25 mouse cellular contexts compared by ENCODE assay signal in genomic region chr9:78359750-78360483, GRCm38 (mm10). TPM values are rescaled to one million over a fixed set of nuclear protein-coding genes. Genes with fewer than 3 reads are reported as not detected.
"Had no signal": no experiment of that assay in that cellular context is flagged by ENCODE, and none has a peak within 500 bp of the region (broad histone marks: within the 10 kb centered on the region; RNA-seq: fewer than 3 reads in every experiment).

No protein-coding gene starts in this region.

- H3K4me1 ChIP-seq: midbrain, embryonic 12.5 days; neural tube, embryonic 13.5 days; neural tube, embryonic 15.5 days; stomach, embryonic 15.5 days had no signal

- ATAC-seq: liver, postnatal 0 days; lung, postnatal 0 days; midbrain, embryonic 16.5 days had no signal

- H3K9me3 ChIP-seq: lung, embryonic 15.5 days; megakaryocyte, embryonic 14.5 days; midbrain, embryonic 12.5 days; neural tube, embryonic 13.5 days; neural tube, embryonic 15.5 days; stomach, embryonic 15.5 days had no signal

- H3K27me3 ChIP-seq: lung, embryonic 15.5 days; midbrain, embryonic 12.5 days; neural tube, embryonic 13.5 days; neural tube, embryonic 15.5 days; stomach, embryonic 15.5 days had no signal

- DNase-seq: liver, postnatal 0 days; lung, adult 2 months; lung, postnatal 14 days; lung, postnatal 36 days; midbrain, embryonic 14.5 days; right cerebral cortex, postnatal 14 days; thymus, adult 2 months; thymus, postnatal 25 days; thymus, postnatal 4 days had no signal

- H3K4me3 ChIP-seq: lung, embryonic 15.5 days; megakaryocyte, embryonic 14.5 days; midbrain, embryonic 12.5 days; myocyte; neural tube, embryonic 13.5 days; neural tube, embryonic 15.5 days; stomach, embryonic 15.5 days had no signal

- H3K36me3 ChIP-seq: lung, embryonic 15.5 days; midbrain, embryonic 12.5 days; neural tube, embryonic 13.5 days; neural tube, embryonic 15.5 days; stomach, embryonic 15.5 days had no signal

- H3K27ac ChIP-seq: lung, embryonic 15.5 days; macrophage; midbrain, embryonic 12.5 days; neural tube, embryonic 13.5 days; neural tube, embryonic 15.5 days; stomach, embryonic 15.5 days; stomach, postnatal 0 days had no signal

- H3K4me2 ChIP-seq: lung, embryonic 15.5 days; midbrain, embryonic 12.5 days; neural tube, embryonic 13.5 days; neural tube, embryonic 15.5 days; stomach, embryonic 15.5 days had no signal

- H3K9ac ChIP-seq: liver, postnatal 0 days; lung, embryonic 15.5 days; midbrain, embryonic 12.5 days; neural tube, embryonic 13.5 days; neural tube, embryonic 15.5 days; stomach, embryonic 15.5 days had no signal

RNA-seq across cellular contexts. Expression of gene Gsta2, which starts 4.3 kb away (rescaled TPM):
- total RNA-seq: megakaryocyte progenitor cell, adult 5-6 weeks had no signal
- polyA plus RNA-seq: macrophage; midbrain, embryonic 12.5 days; midbrain, embryonic 14.5 days; midbrain, embryonic 16.5 days; neural tube, embryonic 11.5 days; neural tube, embryonic 13.5 days; neural tube, embryonic 15.5 days had no signal

RNA-seq across cellular contexts. Expression of gene Dppa5a, which starts 8.1 kb away (rescaled TPM):
- total RNA-seq: megakaryocyte progenitor cell, adult 5-6 weeks had no signal
- polyA plus RNA-seq: liver, postnatal 0 days; lung, embryonic 15.5 days; macrophage; midbrain, embryonic 12.5 days; myocyte; spleen, adult 2 months; stomach, embryonic 15.5 days had no signal

RNA-seq across cellular contexts. Expression of gene Ooep, which starts 18.6 kb away (rescaled TPM):
- total RNA-seq: megakaryocyte progenitor cell, adult 5-6 weeks had no signal
- polyA plus RNA-seq: liver, postnatal 0 days; macrophage; spleen, adult 2 months; testis, adult 2 months had no signal

RNA-seq across cellular contexts. Expression of gene Omt2b, which starts 32.5 kb away (rescaled TPM):
- total RNA-seq: megakaryocyte progenitor cell, adult 5-6 weeks had no signal
- polyA plus RNA-seq: liver, postnatal 0 days; lung, adult 2 months; lung, embryonic 15.5 days; lung, postnatal 0 days; macrophage; midbrain, embryonic 12.5 days; midbrain, embryonic 14.5 days; midbrain, embryonic 16.5 days; myocyte; neural tube, embryonic 11.5 days; neural tube, embryonic 13.5 days; neural tube, embryonic 15.5 days; spleen, adult 2 months; stomach, embryonic 15.5 days; stomach, postnatal 0 days; testis, adult 2 months; urinary bladder, adult 2 months had no signal

RNA-seq across cellular contexts. Expression of gene Ddx43, which starts 35.7 kb away (rescaled TPM):
- polyA plus RNA-seq: liver, postnatal 0 days; macrophage; myocyte had no signal
